Mouse (Mus musculus) ES-Bruce4 (cell line): Measurements from ENCODE around the gene Tsr2.

ENCODE experiments used
- CTCF ChIP-seq: IDR thresholded peaks from one replicate; pipeline ENCODE4 v1.8.1; 2011; ENCODE audit warnings: low read depth, low read length
- POLR2A ChIP-seq: IDR thresholded peaks from one replicate; pipeline ENCODE4 v1.8.1; 2011; ENCODE audit warnings: low read length; ENCODE audit not compliant: insufficient read depth

GRCm38 (mm10) chrX:151041223-151041622 is 55.1 kb downstream of the Tsr2 start:
- TF ChIP-seq CTCF (no peak), POLR2A (no peak)
